In genomic region chr12:110283792-110284191, GRCm38 (mm10) we compare ENCODE assay signal across 20 mouse cellular contexts. TPM values are rescaled to one million over a fixed set of nuclear protein-coding genes. Genes with fewer than 3 reads are reported as not detected.
"Had no signal": no experiment of that assay in that cellular context is flagged by ENCODE, and none has a peak within 500 bp of the region (broad histone marks: within the 10 kb centered on the region; RNA-seq: fewer than 3 reads in every experiment).

No protein-coding gene starts in this region.

- H3K4me2 ChIP-seq: limb, embryonic 12.5 days; limb, embryonic 15.5 days; liver, embryonic 11.5 days; lung, embryonic 14.5 days; midbrain, embryonic 12.5 days; midbrain, embryonic 15.5 days; neural tube, embryonic 12.5 days; neural tube, embryonic 15.5 days had no signal

- H3K9me3 ChIP-seq: limb, embryonic 12.5 days; limb, embryonic 15.5 days; midbrain, embryonic 12.5 days; midbrain, embryonic 15.5 days; neural tube, embryonic 12.5 days; neural tube, embryonic 15.5 days had no signal

- H3K9ac ChIP-seq: limb, embryonic 12.5 days; limb, embryonic 15.5 days; liver, embryonic 14.5 days; liver, postnatal 0 days; lung, embryonic 14.5 days; midbrain, embryonic 12.5 days; midbrain, embryonic 15.5 days; neural tube, embryonic 12.5 days; neural tube, embryonic 15.5 days had no signal

- H3K36me3 ChIP-seq: limb, embryonic 12.5 days; limb, embryonic 15.5 days; midbrain, embryonic 12.5 days; midbrain, embryonic 15.5 days; neural tube, embryonic 12.5 days; neural tube, embryonic 15.5 days had no signal

- H3K4me3 ChIP-seq: left cerebral cortex, adult 2 months; limb, embryonic 12.5 days; limb, embryonic 15.5 days; midbrain, embryonic 12.5 days; midbrain, embryonic 15.5 days; neural tube, embryonic 12.5 days; neural tube, embryonic 15.5 days had no signal

- H3K27ac ChIP-seq: left cerebral cortex, adult 2 months; limb, embryonic 12.5 days; limb, embryonic 15.5 days; liver, embryonic 14.5 days; macrophage; midbrain, embryonic 12.5 days; midbrain, embryonic 15.5 days; neural tube, embryonic 12.5 days; neural tube, embryonic 15.5 days had no signal

- ATAC-seq: liver, postnatal 0 days; lung, postnatal 0 days; midbrain, embryonic 15.5 days had no signal

- DNase-seq: kidney, postnatal 10 days; kidney, postnatal 36 days; layer of hippocampus, postnatal 36 days; liver, postnatal 0 days; lung, embryonic 14.5 days; thymus, adult 18-20 months; thymus, postnatal 36 days had no signal

RNA-seq across cellular contexts. Expression of gene Dio3, which starts 4.9 kb away (rescaled TPM):
- total RNA-seq: megakaryocyte, adult 5-6 weeks had no signal
- polyA plus RNA-seq: liver, embryonic 11.5 days; macrophage; small intestine, adult 2 months had no signal
